Mouse (Mus musculus) embryonic fibroblast, embryonic 13.5 days (primary cell): ENCODE results near the gene Bst2.
A peak's percentile ranks its signal among the peaks of the same experiment; 100 is the strongest.

Experiments used
- CTCF ChIP-seq: IDR thresholded peaks from 2 replicates; pipeline ENCODE4 v1.5.1; 2011; ENCODE audit warnings: mild to moderate bottlenecking, control low read depth, low read length, moderate library complexity, borderline replicate concordance; ENCODE audit not compliant: insufficient read depth
- POLR2A ChIP-seq: IDR thresholded peaks from 2 replicates; pipeline ENCODE4 v1.6.1; 2011; ENCODE audit warnings: low read depth, mild to moderate bottlenecking, control low read depth, low read length, moderate library complexity

DNA sequence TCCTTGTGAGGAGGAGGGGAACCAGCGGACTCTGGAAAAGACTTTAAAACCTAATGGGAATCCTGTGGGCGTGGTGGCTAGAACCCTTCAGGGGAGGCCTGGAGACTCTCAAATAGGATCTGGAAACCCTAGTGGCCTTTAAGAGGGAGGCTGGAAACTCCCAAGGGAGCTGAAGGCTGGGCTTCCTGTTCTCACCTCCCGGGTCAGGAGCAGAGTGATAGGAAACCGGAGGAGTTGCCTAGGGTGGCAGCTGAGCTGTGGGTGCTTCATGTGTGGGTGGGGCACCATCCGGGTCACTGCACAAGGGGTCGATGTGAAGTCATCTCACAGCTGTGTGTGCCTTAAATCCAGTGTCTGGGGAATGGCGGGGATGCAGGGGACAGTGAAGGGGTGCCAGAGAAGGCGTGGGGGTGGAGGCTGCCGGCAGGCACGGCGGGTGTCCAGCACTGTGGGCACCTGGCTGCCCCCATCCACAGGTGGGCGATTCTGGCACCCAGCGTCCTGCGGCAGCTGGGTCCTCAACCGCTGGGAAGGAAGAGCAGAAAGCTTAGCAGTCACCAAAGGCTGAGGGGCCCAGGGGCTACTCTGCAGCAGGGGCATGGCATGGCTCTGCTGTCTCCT is 39.3 kb downstream of the Bst2 start:
- TF ChIP-seq CTCF (no peak), POLR2A (0 out of 2 replicates have a peak, but pooled peaks have one; percentile 13)
